Mouse (Mus musculus): Measurements from ENCODE around the gene Usp24.

Gene Usp24

GRCm38 (mm10) chr4:106315921-106316350 lies at the start of gene Usp24:
TSS of gene Usp24 (plus strand) at chr4:106316213.
- peak; percentile 53 for DNase-seq (ENCODE audit: low read depth, low spot score)

- no peak for DNase-seq (ENCODE audit: low read depth, low spot score)
These were observed 39.1 kb upstream of the Usp24 start for GRCm38 (mm10) chr4:106276937-106277336.

- DNase-seq (ENCODE audit: low read depth, low spot score): no peak
These were observed 36.8 kb upstream of the Usp24 start for GRCm38 (mm10) chr4:106279177-106279576.

DNA sequence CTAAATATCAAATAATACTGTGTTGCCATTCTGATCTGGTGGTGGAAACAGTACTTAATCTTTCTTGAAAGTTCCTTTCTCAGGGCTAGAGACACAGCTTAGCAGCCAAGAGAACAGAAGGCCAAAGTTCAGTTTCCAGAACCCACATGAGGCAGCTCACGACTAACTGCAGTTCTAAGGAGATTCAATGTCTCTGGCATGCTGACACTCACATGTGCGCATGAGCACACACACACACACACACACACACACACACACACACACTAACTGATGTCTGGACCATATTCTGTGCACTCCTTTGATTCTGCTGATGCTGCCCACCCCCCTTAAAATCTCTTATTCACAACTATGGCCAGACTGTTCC lies 34.9 kb upstream of the Usp24 start:
- no peak for DNase-seq (ENCODE audit: low read depth, low spot score)

DNA sequence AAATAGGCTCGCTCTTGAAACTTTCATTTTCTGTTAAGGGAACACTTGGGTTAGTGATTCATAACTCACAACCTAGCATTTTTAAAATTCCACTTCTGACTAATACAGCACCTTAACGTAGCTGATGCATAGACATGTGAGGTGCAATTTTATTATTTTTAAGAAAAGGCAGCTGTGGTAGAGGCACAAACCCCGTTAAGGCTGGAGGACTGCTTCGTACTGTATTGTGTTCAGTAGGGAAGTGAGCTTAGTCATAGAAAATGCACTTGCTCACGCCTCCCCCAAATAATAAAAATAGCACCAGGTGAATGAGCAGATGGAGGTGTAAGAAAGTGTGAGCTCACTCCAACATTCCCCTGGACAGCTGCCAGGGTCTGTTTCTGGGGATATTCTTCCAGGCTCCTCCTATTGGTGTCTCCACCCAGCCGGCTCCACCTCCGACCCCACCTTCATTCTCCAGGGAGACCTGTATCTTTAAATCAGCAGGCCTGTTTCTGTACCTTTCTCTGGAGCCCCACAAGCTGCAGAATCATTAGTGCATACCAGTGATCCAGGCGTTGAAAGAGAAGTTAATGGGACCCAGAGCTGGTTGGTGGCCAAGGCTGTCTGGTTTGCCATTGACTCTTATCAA lies 34.4 kb upstream of the Usp24 start:
- DNase-seq (ENCODE audit: low read depth, low spot score): peak; percentile 24

GRCm38 (mm10) chr4:106282123-106282510 lies 33.9 kb upstream of the Usp24 start:
- no peak for DNase-seq (ENCODE audit: low read depth, low spot score)

DNA sequence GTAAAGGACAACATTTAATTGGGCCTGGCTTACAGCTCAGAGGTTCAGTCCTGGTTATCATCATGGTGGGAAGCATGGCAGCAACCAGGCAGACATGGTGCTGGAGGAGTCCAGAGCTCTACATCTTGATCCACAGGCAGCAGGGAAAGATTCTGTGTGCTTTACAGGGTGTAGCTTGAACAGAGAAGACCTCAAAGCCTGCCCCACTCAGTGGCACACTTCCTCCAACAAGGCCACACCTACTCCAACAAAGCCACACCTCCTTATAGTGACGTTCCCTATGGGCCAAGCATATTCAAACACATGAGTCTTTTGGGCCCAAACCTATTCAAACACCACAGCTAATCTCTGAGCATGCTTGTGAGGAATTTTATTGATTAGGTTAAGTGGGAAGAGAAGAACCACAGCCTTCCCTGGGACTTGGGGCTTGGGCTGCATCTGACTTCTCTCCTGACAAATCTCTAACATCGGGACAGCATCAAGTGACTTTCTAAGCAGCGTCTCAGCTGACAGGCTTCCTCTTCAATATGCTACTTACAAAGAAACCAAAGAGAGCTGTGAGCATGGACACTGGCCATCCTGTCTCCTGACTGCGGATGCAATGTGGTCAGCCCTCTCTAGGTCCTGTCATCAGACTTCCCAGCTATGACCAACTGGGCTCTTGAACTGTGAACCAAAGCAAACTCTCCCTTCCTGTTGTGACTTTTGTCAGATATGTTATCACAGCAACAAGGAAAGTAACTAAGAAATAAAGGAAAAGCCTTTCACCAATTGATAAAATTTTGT lies 28.9 kb upstream of the Usp24 start:
- no peak for DNase-seq (ENCODE audit: low read depth, low spot score)

DNA sequence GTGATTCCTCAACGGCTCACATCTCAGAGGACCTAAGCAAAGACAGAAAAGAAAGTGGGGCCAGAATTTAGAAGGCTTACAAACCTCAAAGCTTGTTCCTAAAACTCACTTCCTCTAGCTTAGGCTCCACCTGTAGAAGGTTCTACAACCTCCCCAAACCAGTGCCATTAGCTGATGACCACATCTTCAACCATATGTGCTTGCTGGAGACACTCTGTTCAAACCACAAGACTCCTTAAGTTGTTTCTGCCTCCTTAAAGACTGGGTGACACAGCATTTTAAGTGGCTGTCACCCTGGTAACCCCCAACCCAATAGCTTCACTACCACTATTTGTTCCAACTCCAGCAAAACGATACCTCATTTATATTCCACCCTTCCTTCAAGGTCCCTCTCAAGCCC lies 25.8 kb upstream of the Usp24 start:
- no peak for DNase-seq (ENCODE audit: low read depth, low spot score)

GRCm38 (mm10) chr4:106292823-106293222 lies 23.2 kb upstream of the Usp24 start:
- DNase-seq (ENCODE audit: low read depth, low spot score): no peak

DNA sequence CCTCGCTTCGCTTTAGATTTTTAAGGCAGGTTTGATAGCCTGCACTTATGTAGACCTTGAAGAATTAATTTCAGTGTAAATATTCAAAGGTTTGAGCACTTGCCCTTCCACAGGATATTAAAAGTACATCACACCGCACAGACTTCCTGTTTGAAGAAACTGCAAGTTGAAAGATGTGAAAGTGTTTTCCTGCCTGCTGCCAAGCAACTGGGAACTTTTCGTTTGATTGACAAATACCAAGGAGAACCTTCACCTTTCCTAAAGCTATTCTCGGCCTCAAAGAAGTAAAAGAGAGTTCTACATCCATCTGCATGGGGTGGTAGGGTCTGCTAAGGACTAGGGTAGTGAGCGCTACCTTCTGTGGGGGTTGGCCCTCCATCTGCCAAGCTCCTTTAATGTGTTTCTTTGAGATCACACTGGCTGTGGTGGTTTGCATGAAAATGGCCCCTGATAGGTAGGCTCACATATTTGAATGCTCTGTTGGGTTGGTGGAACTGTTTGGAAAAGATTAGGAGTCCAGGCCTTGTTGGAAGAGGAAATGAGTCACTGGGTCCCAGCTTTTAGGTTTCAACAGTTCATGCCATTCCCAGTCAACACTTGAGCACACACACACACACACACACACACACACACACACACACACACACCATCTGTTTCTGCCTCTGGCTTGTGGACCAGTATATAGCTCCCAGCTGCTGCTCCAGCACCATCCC lies 22.5 kb upstream of the Usp24 start:
- no peak for DNase-seq (ENCODE audit: low read depth, low spot score)

GRCm38 (mm10) chr4:106295696-106296095 lies 20.3 kb upstream of the Usp24 start:
- DNase-seq (ENCODE audit: low read depth, low spot score): no peak

- DNase-seq (ENCODE audit: low read depth, low spot score): no peak
These were observed 19.5 kb upstream of the Usp24 start for GRCm38 (mm10) chr4:106296412-106297086.

DNA sequence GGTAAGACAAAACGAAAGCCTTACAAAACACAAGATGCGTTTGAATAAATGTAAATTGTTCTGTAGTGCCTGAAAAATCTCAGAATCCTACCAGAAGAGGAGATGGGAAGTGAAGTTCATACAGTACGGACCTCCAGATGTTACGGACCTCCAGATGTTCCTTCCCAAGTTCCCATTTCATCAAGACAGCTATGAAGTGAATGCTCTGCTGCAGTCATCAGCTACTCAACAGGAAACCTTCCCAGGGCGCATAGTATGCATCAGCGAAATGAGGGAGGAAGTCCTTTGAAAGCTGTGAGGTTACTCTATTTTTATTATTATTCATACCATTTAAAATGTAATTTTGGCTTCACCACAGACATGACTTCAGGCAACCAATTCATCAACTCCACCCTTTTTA lies 14.7 kb upstream of the Usp24 start:
- no peak for DNase-seq (ENCODE audit: low read depth, low spot score)

- no peak for DNase-seq (ENCODE audit: low read depth, low spot score)
These were observed 7.9 kb upstream of the Usp24 start for GRCm38 (mm10) chr4:106308090-106308489.

GRCm38 (mm10) chr4:106312651-106313050 lies 3.4 kb upstream of the Usp24 start:
- DNase-seq (ENCODE audit: low read depth, low spot score): no peak

GRCm38 (mm10) chr4:106313070-106313469 lies 2.9 kb upstream of the Usp24 start:
- DNase-seq (ENCODE audit: low read depth, low spot score): no peak

DNA sequence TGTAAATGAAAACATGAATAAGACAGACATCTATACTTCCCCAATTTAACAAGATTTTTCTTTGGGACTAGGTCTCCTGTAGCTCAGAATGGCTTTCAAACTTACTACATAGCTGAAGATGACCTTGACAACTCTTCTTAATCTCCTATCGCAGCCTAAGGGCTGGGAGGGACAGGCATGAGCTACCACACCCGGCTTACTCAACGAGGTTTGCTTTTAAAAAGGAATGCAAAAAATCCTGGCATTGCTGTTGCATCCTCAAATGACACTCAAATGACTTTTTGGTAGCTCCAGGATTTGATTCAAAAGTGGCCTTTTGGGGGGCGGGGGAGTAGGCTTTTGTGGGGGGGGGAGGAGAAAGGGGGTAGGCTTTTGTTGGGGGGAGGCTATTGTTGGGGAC lies 2.1 kb upstream of the Usp24 start:
- DNase-seq (ENCODE audit: low read depth, low spot score): no peak

GRCm38 (mm10) chr4:106314291-106314690 lies 1.7 kb upstream of the Usp24 start:
- DNase-seq (ENCODE audit: low read depth, low spot score): no peak

DNA sequence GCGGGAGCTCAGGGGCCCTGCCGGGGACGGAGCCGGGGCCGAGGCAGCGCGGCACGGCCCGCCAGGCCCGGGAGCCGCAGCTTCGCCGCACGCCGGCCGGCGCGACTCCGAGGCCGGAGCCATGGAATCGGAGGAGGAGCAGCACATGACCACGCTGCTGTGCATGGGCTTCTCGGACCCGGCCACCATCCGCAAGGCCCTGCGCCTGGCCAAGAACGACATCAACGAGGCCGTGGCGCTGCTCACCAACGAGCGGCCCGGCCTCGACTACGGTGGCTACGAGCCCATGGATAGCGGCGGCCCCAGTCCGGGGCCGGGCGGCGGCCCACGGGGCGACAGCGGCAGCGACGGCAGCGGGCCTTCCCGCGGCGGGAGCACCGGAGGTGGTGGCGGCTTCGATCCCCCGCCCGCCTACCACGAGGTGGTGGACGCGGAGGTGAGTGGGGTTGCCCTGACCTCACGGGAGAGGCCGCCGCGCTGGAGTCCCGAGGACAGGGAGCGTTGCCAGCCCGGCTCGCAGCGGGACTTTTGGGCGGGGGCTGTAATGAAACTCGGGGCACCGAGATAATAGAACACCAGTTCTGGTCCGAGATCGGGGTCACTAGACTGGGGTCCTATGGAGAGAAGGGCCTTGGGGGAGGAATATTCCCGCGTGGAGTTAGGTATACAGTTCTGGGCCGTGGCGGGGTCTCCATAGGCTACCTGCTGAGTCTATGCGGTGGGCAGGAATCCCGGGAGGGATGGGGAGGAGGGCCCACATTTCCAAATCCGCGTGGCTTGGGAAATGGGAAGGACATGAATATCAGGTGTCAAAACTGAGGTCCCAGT lies 552 bp downstream of the Usp24 start:
- peak; percentile 38 for DNase-seq (ENCODE audit: low read depth, low spot score)

GRCm38 (mm10) chr4:106317179-106318055 lies 1.4 kb downstream of the Usp24 start:
- DNase-seq (ENCODE audit: low read depth, low spot score): no peak
